Mouse (Mus musculus) adrenal gland, postnatal 25 days (tissue): ENCODE results near the gene Cdkn2d. TPM values are rescaled to one million over a fixed set of nuclear protein-coding genes. Genes with fewer than 3 reads are reported as not detected.

ENCODE experiments used
- DNase-seq: peaks from one replicate; pipeline ENCODE4 v3.0.0; 2021; ENCODE audit warnings: mixed read lengths
- total RNA-seq: library from RNA; stranded (reverse); gene quantifications from 2 replicates; pipeline ENCODE4 v1.2.3, GENCODE M21; 2021

Cdkn2d gene
- total RNA-seq, 1 experiment from 2014 or later, result 19.9 TPM

- peak; percentile 27 for DNase-seq
Measured at GRCm38 (mm10) chr9:21244428-21245112, 46.6 kb downstream of the Cdkn2d start.

DNA sequence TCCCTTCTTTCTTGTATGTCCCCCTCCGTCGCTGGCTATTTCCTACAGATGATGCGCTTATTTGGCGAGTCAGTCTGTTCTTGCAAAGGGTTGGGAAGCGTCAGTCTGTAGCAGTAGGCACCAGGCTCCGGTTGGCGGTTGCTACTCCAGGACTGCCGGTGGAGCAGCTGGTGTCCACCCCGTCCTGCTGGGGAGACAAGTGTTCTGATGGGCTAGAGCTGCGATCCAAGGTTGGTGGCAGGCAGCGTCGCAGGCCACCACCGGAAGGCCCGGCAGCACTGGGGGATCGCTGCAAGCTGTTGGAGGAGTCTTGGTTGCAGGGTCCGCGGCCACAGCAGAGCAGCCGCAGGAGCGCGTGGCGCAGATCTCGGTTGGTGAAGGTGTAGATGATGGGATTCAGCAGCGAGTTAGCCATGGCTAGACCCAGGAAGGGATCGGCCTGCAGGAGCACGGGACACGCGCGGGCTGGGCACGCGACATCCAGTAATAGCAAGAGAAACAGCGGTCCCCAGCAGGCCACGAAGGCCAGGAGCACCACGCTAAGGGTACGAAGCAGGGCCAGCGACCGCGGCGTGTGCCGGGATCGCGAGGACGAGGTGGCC, 47.3 kb downstream of the Cdkn2d start:
- no peak for DNase-seq

DNA sequence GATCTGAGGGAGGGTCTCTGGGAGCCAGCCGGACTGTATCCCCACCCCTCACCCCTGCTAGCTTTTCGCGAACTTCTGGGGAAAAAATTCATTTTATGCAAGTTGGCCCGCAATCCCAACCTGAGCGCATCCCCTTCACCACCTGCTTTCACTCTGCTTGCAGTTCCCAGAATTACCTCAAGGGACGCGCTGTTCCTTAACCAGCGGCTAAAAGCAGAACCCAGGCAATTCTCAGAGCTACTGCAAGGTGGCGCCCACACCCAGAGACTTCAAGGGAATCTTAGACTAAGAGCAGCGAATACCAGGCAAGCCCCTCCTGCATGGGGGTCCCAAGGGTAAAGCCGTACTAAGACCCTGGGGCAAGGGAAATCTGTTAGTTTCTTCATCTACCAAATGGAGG, 49.9 kb downstream of the Cdkn2d start:
- peak; percentile 75 for DNase-seq

DNA sequence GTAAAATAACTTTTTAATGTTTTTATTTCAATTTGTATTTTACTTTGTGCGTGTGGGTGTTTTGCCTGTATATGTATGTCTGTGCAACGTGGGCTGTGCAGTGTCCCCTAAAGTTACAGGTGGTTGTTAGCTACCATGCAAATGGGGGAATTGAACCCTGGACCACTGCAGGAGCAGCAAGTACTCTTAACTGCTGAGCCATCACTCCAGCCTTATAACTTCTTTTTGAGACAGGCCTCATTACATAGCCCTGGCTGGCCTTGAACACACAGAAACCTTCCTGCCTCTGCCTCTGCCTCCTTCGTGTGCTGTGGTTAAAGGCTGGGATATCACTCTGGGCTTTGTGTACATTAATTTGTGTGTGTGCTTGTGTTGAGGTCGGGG, 51.8 kb downstream of the Cdkn2d start:
- no peak for DNase-seq

GRCm38 (mm10) chr9:21238733-21239464, 52.3 kb downstream of the Cdkn2d start, which contains the start of gene Keap1:
TSS of gene Keap1 (minus strand) at chr9:21239361.
- peak; percentile 88 for DNase-seq

Other genes with a start within 250 kb of the Cdkn2d start
- not detected in 2 replicates for gene Zglp1, start 224.3 kb downstream of the Cdkn2d start, total RNA-seq
- gene Gm49373, start 218.3 kb downstream of the Cdkn2d start, total RNA-seq, result 0.52 TPM in 1 of 2 replicates, not detected in the other
- 32.4 and 36.5 TPM in 2 replicates for gene Fdx1l, start 217.8 kb downstream of the Cdkn2d start, total RNA-seq
- gene Gm38431, start 199.4 kb downstream of the Cdkn2d start, total RNA-seq, result 2.5 and 9.4 TPM in 2 replicates
- 52.1 and 60.0 TPM in 2 replicates for gene Raver1, start 199.4 kb downstream of the Cdkn2d start, total RNA-seq
- 17.7 and 22.4 TPM in 2 replicates for gene Tyk2, start 160.2 kb downstream of the Cdkn2d start, total RNA-seq
- gene Cdc37, start 141.4 kb downstream of the Cdkn2d start, total RNA-seq, result 190 and 202 TPM in 2 replicates
- gene Pde4a, start 125.7 kb downstream of the Cdkn2d start, total RNA-seq, result 12.9 and 13.1 TPM in 2 replicates
- 50.8 and 51.5 TPM in 2 replicates for gene Keap1, start 52.0 kb downstream of the Cdkn2d start, total RNA-seq
- gene S1pr5, start 43.0 kb downstream of the Cdkn2d start, total RNA-seq, result 0.88 and 1.3 TPM in 2 replicates
- gene Atg4d, start 26.1 kb downstream of the Cdkn2d start, total RNA-seq, result 37.5 and 42.2 TPM in 2 replicates
- gene Kri1, start 3.4 kb downstream of the Cdkn2d start, total RNA-seq, result 34.7 and 48.1 TPM in 2 replicates
- not detected in 2 replicates for gene Ap1m2, start 20.9 kb upstream of the Cdkn2d start, total RNA-seq
- 31.8 and 46.3 TPM in 2 replicates for gene Slc44a2, start 29.3 kb upstream of the Cdkn2d start, total RNA-seq
- 68.9 and 69.5 TPM in 2 replicates for gene Ilf3, start 76.5 kb upstream of the Cdkn2d start, total RNA-seq
- gene Qtrt1, start 120.4 kb upstream of the Cdkn2d start, total RNA-seq, result 17.0 and 25.1 TPM in 2 replicates
- 110 and 126 TPM in 2 replicates for gene Dnm2, start 133.5 kb upstream of the Cdkn2d start, total RNA-seq
- 26.8 and 37.1 TPM in 2 replicates for gene Tmed1, start 218.8 kb upstream of the Cdkn2d start, total RNA-seq
- 1.3 TPM in 1 of 2 replicates, not detected in the other for gene AB124611, start 234.8 kb upstream of the Cdkn2d start, total RNA-seq